Comparison of ENCODE assay signal across 8 mouse cellular contexts in the genomic region with DNA sequence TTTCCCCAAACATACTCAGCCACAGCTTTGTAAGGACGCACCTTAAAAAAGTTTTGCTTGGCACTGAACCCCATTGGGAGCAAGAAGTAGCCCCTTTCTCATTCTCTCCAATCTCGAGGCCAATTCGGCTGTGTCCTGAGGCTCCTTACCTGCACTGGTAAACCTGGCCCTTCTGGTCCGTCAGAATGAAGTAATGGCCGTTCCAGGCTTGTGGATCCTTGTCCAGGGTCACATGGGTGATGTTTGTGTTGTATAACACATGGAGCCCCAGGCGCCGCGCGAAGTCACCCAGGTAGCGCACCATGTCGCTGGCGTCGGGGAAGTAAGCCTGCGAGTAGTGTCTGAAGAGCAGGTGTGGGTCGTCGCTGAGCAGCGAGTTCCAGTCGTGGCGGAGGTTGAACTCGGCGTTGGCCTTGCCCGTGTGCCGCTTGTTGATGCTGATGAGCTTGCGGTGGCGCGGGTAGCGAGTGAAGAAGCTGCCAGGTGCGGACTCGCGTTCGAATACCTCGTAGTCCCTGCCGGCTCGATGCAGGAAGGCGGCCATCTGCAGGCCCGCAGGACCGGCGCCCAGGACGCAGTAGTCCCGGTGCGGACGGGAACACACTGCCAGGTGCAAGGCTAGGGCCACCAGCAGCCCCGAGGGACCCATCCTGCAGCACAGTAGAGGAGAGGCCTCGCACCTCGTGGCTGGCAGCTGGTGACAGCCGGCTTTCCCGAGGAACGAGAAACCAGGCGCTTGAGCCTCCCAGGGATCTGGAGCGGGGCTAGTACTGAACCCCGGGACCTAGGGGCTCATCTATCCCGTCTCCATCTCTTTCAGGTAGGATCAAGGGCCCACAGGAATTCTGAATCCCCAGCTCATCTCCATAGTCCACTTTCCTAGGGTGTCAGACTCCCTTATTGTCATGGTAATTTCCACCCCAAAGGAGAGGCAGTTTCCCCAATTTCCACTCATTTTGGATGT. TPM values are rescaled to one million over a fixed set of nuclear protein-coding genes. Genes with fewer than 3 reads are reported as not detected.
DNase-seq lines count a peak whose midpoint lies in the region; ATAC-seq and TF ChIP-seq lines count a peak whose summit lies in the region.

No protein-coding gene starts in this region.

- peak overlapping the region; percentile 67 for H3K9ac ChIP-seq in ES-Bruce4 (ENCODE audit: low read depth, poor library complexity, severe bottlenecking)
- peak overlapping the region; percentile 78 for H3K9ac ChIP-seq in hindbrain, embryonic 13.5 days
- H3K9ac ChIP-seq in stomach, embryonic 14.5 days (replicated peaks; ENCODE audit: low read depth, low read length): peak overlapping the region; percentile 38; the same call in 1 of the 2 replicates

- 8% methylated on average over 52 of the region's 52 CpGs for WGBS in heart, embryonic 10.5 days
- 8% methylated on average over 52 of the region's 52 CpGs for WGBS in hindbrain, embryonic 13.5 days
- 36% methylated on average over 52 of the region's 52 CpGs for WGBS in macrophage (ENCODE audit: missing documents)
- WGBS in stomach, embryonic 14.5 days: 7% methylated on average over 52 of the region's 52 CpGs

- no peak for TF ChIP-seq CTCF in ES-Bruce4 (IDR thresholded peaks at IDR 0.05; ENCODE audit: low read depth, low read length)

- no peak for DNase-seq in heart, embryonic 10.5 days (ENCODE audit: low spot score)
- no peak for DNase-seq in heart, adult 9 months (ENCODE audit: low spot score in 2 of 2)
- peak; percentile 67 to 72 for DNase-seq in cerebellum, postnatal 25 days
- no peak for DNase-seq in spleen, postnatal 4 days (ENCODE audit: low spot score in 2 of 2)

- H3K36me3 ChIP-seq in heart, embryonic 10.5 days: peaks cover 26% of the 10 kb centered on the region
- H3K36me3 ChIP-seq in ES-Bruce4 (ENCODE audit: control insufficient read depth, insufficient read depth, low read length, poor library complexity, severe bottlenecking) (peaks cover 21% of the 10 kb centered on the region), macrophage (ENCODE audit: inconsistent target) (peaks cover 36% of the 10 kb centered on the region)
- H3K36me3 ChIP-seq in hindbrain, embryonic 13.5 days: peaks cover 53% of the 10 kb centered on the region
- peaks cover 22% of the 10 kb centered on the region for H3K36me3 ChIP-seq in stomach, embryonic 14.5 days (ENCODE audit: control insufficient read depth, insufficient read depth, low read length)

- no peak for TF ChIP-seq POLR2A in ES-Bruce4 (IDR thresholded peaks at IDR 0.05; ENCODE audit: insufficient read depth, low read length)

- H3K27me3 ChIP-seq in heart, embryonic 10.5 days (ENCODE audit: insufficient read depth, poor library complexity, severe bottlenecking): peaks cover 29% of the 10 kb centered on the region
- H3K27me3 ChIP-seq in ES-Bruce4 (ENCODE audit: control insufficient read depth, insufficient read depth, low read length, poor library complexity, severe bottlenecking): no peaks in the 10 kb centered on the region
- H3K27me3 ChIP-seq in hindbrain, embryonic 13.5 days: peaks cover 9% of the 10 kb centered on the region
- H3K27me3 ChIP-seq in stomach, embryonic 14.5 days (ENCODE audit: control insufficient read depth, insufficient read depth, low read length): 0 out of 2 replicates have a peak, but pooled peaks cover 6% of the 10 kb centered on the region

- no peaks in the 10 kb centered on the region for H3K9me3 ChIP-seq in heart, embryonic 10.5 days
- no peaks in the 10 kb centered on the region for H3K9me3 ChIP-seq in ES-Bruce4 (replicated peaks; ENCODE audit: control insufficient read depth, insufficient read depth, low read length, poor library complexity, severe bottlenecking)
- H3K9me3 ChIP-seq in hindbrain, embryonic 13.5 days: no peaks in the 10 kb centered on the region
- no peaks in the 10 kb centered on the region for H3K9me3 ChIP-seq in stomach, embryonic 14.5 days (ENCODE audit: control insufficient read depth, low read depth, low read length)

- H3K27ac ChIP-seq in heart, embryonic 10.5 days: peak overlapping the region; percentile 73
- H3K27ac ChIP-seq in ES-Bruce4 (ENCODE audit: insufficient read depth, low read length) (no peak overlapping the region), macrophage (no peak overlapping the region)
- peak overlapping the region; percentile 79 for H3K27ac ChIP-seq in hindbrain, embryonic 13.5 days
- no peak overlapping the region for H3K27ac ChIP-seq in stomach, embryonic 14.5 days (ENCODE audit: low read length)

- peak overlapping the region; percentile 88 for H3K4me2 ChIP-seq in hindbrain, embryonic 13.5 days
- H3K4me2 ChIP-seq in stomach, embryonic 14.5 days (replicated peaks; ENCODE audit: low read depth, low read length): peak overlapping the region; percentile 78

- peak overlapping the region; percentile 66 for H3K4me3 ChIP-seq in heart, embryonic 10.5 days
- H3K4me3 ChIP-seq in ES-Bruce4 (ENCODE audit: low read depth, low read length) (peak overlapping the region; percentile 56), macrophage (ENCODE audit: inconsistent target) (peak overlapping the region; percentile 31)
- H3K4me3 ChIP-seq in hindbrain, embryonic 13.5 days: peak overlapping the region; percentile 52
- H3K4me3 ChIP-seq in stomach, embryonic 14.5 days (ENCODE audit: low read depth, low read length): peak overlapping the region; percentile 50

- peak; percentile 72 for ATAC-seq in hindbrain, embryonic 13.5 days (ENCODE audit: low FRiP score)
- ATAC-seq in stomach, embryonic 14.5 days (ENCODE audit: insufficient number of reproducible peaks, insufficient read depth, low FRiP score, low read depth): peak; percentile 31; the same call in 1 of the 2 replicates

- peaks cover 18% of the 10 kb centered on the region for H3K4me1 ChIP-seq in heart, embryonic 10.5 days
- peaks cover 2% of the 10 kb centered on the region for H3K4me1 ChIP-seq in ES-Bruce4 (ENCODE audit: control insufficient read depth, insufficient read depth, low read length)
- peaks cover 36% of the 10 kb centered on the region for H3K4me1 ChIP-seq in hindbrain, embryonic 13.5 days (replicated peaks)
- H3K4me1 ChIP-seq in stomach, embryonic 14.5 days (ENCODE audit: control insufficient read depth, insufficient read depth, low read length): peaks cover 5% of the 10 kb centered on the region; the same call in 1 of the 2 replicates

- TF ChIP-seq EP300 in ES-Bruce4 (IDR thresholded peaks at IDR 0.05; ENCODE audit: insufficient read depth, low read depth, low read length): no peak

- no peaks in the 10 kb centered on the region for H3K79me2 ChIP-seq in macrophage (ENCODE audit: inconsistent target)

RNA-seq across cellular contexts. Expression of a gene that starts 0.8 kb away (rescaled TPM):
- 1.7 and 2.8 TPM in 2 replicates for polyA plus RNA-seq in heart, embryonic 10.5 days (2016; fragmentation: Nextera tagmentation; extraction: Ambion mirVana)
- polyA plus RNA-seq in ES-Bruce4 (2011; ENCODE audit: insufficient read depth, insufficient read length, low read depth, missing spikeins) (10.1 and 10.9 TPM in 2 replicates), macrophage (2018) (8.6 to 18.7 TPM (median 18.3 TPM) in 3 replicates)
- 6.2 and 7.4 TPM in 2 replicates for polyA plus RNA-seq in hindbrain, embryonic 13.5 days (2015; fragmentation: Nextera tagmentation; extraction: Ambion mirVana)
- 10 to 100 TPM in 11 of 26 experiments, 1 to 10 TPM in 15; 2.1 to 22.4 (median 7.5) TPM for total RNA-seq in macrophage (2018; cell fraction: chromatin; rRNA removed)
- 10 to 100 TPM in 24 of 26 experiments, 1 to 10 TPM in 2; 8.7 to 25.1 (median 15.8) TPM for total RNA-seq in macrophage (2018; cell fraction: cytosol; rRNA removed)
- 10 to 100 TPM in 24 of 26 experiments, 1 to 10 TPM in 2; 4.2 to 37.6 (median 17.9) TPM for total RNA-seq in macrophage (2018; cell fraction: nucleus; rRNA removed)
- polyA plus RNA-seq in stomach, embryonic 14.5 days (2014; fragmentation: Nextera tagmentation; extraction: Ambion mirVana): 3.3 and 5.5 TPM in 2 replicates

RNA-seq across cellular contexts. Expression of a gene that starts 14.9 kb away (rescaled TPM):
- polyA plus RNA-seq in heart, embryonic 10.5 days (2016; fragmentation: Nextera tagmentation; extraction: Ambion mirVana): 204 and 225 TPM in 2 replicates
- 357 and 409 TPM in 2 replicates for polyA plus RNA-seq in ES-Bruce4 (2011; ENCODE audit: insufficient read depth, insufficient read length, low read depth, missing spikeins)
- polyA plus RNA-seq in hindbrain, embryonic 13.5 days (2015; fragmentation: Nextera tagmentation; extraction: Ambion mirVana): 184 and 191 TPM in 2 replicates
- total RNA-seq in macrophage (2018; cell fraction: chromatin; rRNA removed): 100 to 1,000 TPM in 4 of 26 experiments, 10 to 100 TPM in 22; 37.3 to 125 (median 83.3) TPM
- total RNA-seq in macrophage (2018; cell fraction: cytosol; rRNA removed): 100 to 1,000 TPM in 7 of 26 experiments, 10 to 100 TPM in 19; 75.2 to 111 (median 91.9) TPM
- 10 to 100 TPM; 29.6 to 98.8 (median 56.7) TPM for total RNA-seq in macrophage (2018; cell fraction: nucleus; rRNA removed)
- polyA plus RNA-seq in macrophage (2018): 88.8 to 149 TPM (median 102 TPM) in 3 replicates
- 206 and 211 TPM in 2 replicates for polyA plus RNA-seq in stomach, embryonic 14.5 days (2014; fragmentation: Nextera tagmentation; extraction: Ambion mirVana)

RNA-seq across cellular contexts. Expression of a gene that starts 26.9 kb away (rescaled TPM):
- 311 and 315 TPM in 2 replicates for polyA plus RNA-seq in heart, embryonic 10.5 days (2016; fragmentation: Nextera tagmentation; extraction: Ambion mirVana)
- polyA plus RNA-seq in ES-Bruce4 (2011; ENCODE audit: insufficient read depth, insufficient read length, low read depth, missing spikeins) (167 and 174 TPM in 2 replicates), macrophage (2018) (106 to 159 TPM (median 117 TPM) in 3 replicates)
- 214 and 218 TPM in 2 replicates for polyA plus RNA-seq in hindbrain, embryonic 13.5 days (2015; fragmentation: Nextera tagmentation; extraction: Ambion mirVana)
- 10 to 100 TPM; 22.6 to 79.9 (median 50.3) TPM for total RNA-seq in macrophage (2018; cell fraction: chromatin; rRNA removed)
- total RNA-seq in macrophage (2018; cell fraction: cytosol; rRNA removed): 100 to 1,000 TPM in 23 of 26 experiments, 10 to 100 TPM in 3; 92.0 to 152 (median 128) TPM
- 10 to 100 TPM; 22.5 to 86.7 (median 50.0) TPM for total RNA-seq in macrophage (2018; cell fraction: nucleus; rRNA removed)
- 242 and 259 TPM in 2 replicates for polyA plus RNA-seq in stomach, embryonic 14.5 days (2014; fragmentation: Nextera tagmentation; extraction: Ambion mirVana)

Comparison
In these comparisons a context has a peak if more than half of its experiments do, and no peak if none do; other contexts are left out.
1. DNase-seq: peak in cerebellum, postnatal 25 days (2 of 2); none in heart, embryonic 10.5 days (single experiment), heart, adult 9 months (0 of 2) and spleen, postnatal 4 days (0 of 2).
2. H3K27ac ChIP-seq: peak in heart, embryonic 10.5 days (single experiment) and hindbrain, embryonic 13.5 days (single experiment); none in ES-Bruce4 (single experiment), macrophage (single experiment) and stomach, embryonic 14.5 days (single experiment).
3. Peak in every context shown above with its lines, with median percentiles within 50 percentile points of each other: H3K4me3 ChIP-seq and H3K9ac ChIP-seq.